Mouse (Mus musculus) lung, adult 2 months (tissue): ENCODE results near the gene Olfr1141. TPM values are rescaled to one million over a fixed set of nuclear protein-coding genes. Genes with fewer than 3 reads are reported as not detected.

ENCODE experiments used
- DNase-seq: peaks from one replicate; pipeline ENCODE4 v3.0.0; 2022
- H3K4me1 ChIP-seq: fragments of 200-500 bp; 2 replicates; pipeline ENCODE4 v1.6.1; 2011; ENCODE audit warnings: low read length; ENCODE audit not compliant: control insufficient read depth, insufficient read depth
- H3K4me3 ChIP-seq: fragments of 200-500 bp; replicated peaks from 2 replicates; pipeline ENCODE3; 2011; ENCODE audit warnings: low read depth, mild to moderate bottlenecking, control low read depth, low read length; ENCODE audit errors: extremely low read depth
- CTCF ChIP-seq: fragments of 200-500 bp; IDR thresholded peaks from 2 replicates; pipeline ENCODE4 v1.5.1; 2011; ENCODE audit warnings: mild to moderate bottlenecking, low read length, control low read depth; ENCODE audit not compliant: insufficient read depth
- POLR2A ChIP-seq: fragments of 200-500 bp; IDR thresholded peaks from 2 replicates; pipeline ENCODE4 v1.6.1; 2011; ENCODE audit warnings: low read depth, mild to moderate bottlenecking, control low read depth, low read length, borderline replicate concordance; ENCODE audit errors: extremely low read depth
- WGBS: fragments of 180-500 bp; shearing (Covaris S2); methylation state at CpG from one replicate; pipeline ENCODE4 v1.1.7; 2018; 5-methylcytosine and 5-hydroxymethylcytosine counted together
- polyA plus RNA-seq: library from polyadenylated mRNA; depleted of rRNA; stranded (reverse); fragments of >200 nt; gene quantifications from 2 replicates; pipeline ENCODE4 v1.2.3, GENCODE M21; 2012; rRNA removed

Olfr1141 gene
- not detected in 2 replicates for polyA plus RNA-seq

- 68% methylated on average over 1 of the region's 1 CpGs for WGBS
- no peak within 1 kb of the TSS for H3K4me3 ChIP-seq
- TF ChIP-seq CTCF = no peak
- no peak for TF ChIP-seq POLR2A
- H3K4me1 ChIP-seq = no peaks in the 10 kb centered on the region
- no peak for DNase-seq
Observed at GRCm38 (mm10) chr2:87753891-87754290, at the start of gene Olfr1141. TSS of gene Olfr1141 (minus strand) at chr2:87753991.

- no peaks in the 10 kb centered on the region for H3K4me1 ChIP-seq
- H3K4me3 ChIP-seq = no peak within 1 kb of the TSS
- no peak for DNase-seq
- TF ChIP-seq POLR2A = no peak
- no peak for TF ChIP-seq CTCF
Observed at GRCm38 (mm10) chr2:87800292-87800691, 46.5 kb upstream of the Olfr1141 start, which contains the start of gene Olfr1143. TSS of gene Olfr1143 (plus strand) at chr2:87800592.

- Histone ChIP-seq H3K4me1 (no peaks in the 10 kb centered on the region), H3K4me3 (no peak within 1 kb of the TSS)
- WGBS = 69% methylated on average over 4 of the region's 4 CpGs
- DNase-seq = no peak
- TF ChIP-seq CTCF = no peak
- no peak for TF ChIP-seq POLR2A
Observed at GRCm38 (mm10) chr2:87779183-87779582, 25.4 kb upstream of the Olfr1141 start, which contains the start of gene Olfr152. TSS of gene Olfr152 (plus strand) at chr2:87779483.

GRCm38 (mm10) chr2:87776143-87776542 is 22.4 kb upstream of the Olfr1141 start:
- TF ChIP-seq POLR2A (no peak), CTCF (no peak)
- no peaks in the 10 kb centered on the region for H3K4me1 ChIP-seq
- H3K4me3 ChIP-seq = no peak overlapping the region
- DNase-seq = no peak
- WGBS = 32% methylated on average over 1 of the region's 1 CpGs

- Histone ChIP-seq H3K4me1 (no peaks in the 10 kb centered on the region), H3K4me3 (no peak within 1 kb of the TSS)
- DNase-seq = no peak
- TF ChIP-seq CTCF (no peak), POLR2A (no peak)
- WGBS = 76% methylated on average over 3 of the region's 3 CpGs
Observed at GRCm38 (mm10) chr2:87743452-87743851, 10.3 kb downstream of the Olfr1141 start, which contains the start of gene Olfr1140. TSS of gene Olfr1140 (plus strand) at chr2:87743752.

- H3K4me1 ChIP-seq = no peaks in the 10 kb centered on the region
- no peak within 1 kb of the TSS for H3K4me3 ChIP-seq
- no peak for TF ChIP-seq CTCF
- TF ChIP-seq POLR2A = no peak
- 71% methylated on average over 1 of the region's 1 CpGs for WGBS
- no peak for DNase-seq
Observed at GRCm38 (mm10) chr2:87739878-87740277, 13.9 kb downstream of the Olfr1141 start, which contains the start of gene Olfr1138. TSS of gene Olfr1138 (minus strand) at chr2:87739978.

- DNase-seq = no peak
- Histone ChIP-seq H3K4me3 (no peak within 1 kb of the TSS), H3K4me1 (no peaks in the 10 kb centered on the region)
- TF ChIP-seq POLR2A = no peak
- TF ChIP-seq CTCF = no peak
Observed at GRCm38 (mm10) chr2:87713079-87713478, 40.7 kb downstream of the Olfr1141 start, which contains the start of gene Olfr1137. TSS of gene Olfr1137 (minus strand) at chr2:87713179.

Other genes starting within 250 kb of the Olfr1141 start
- gene Pramel6, start 247.4 kb downstream of the Olfr1141 start, polyA plus RNA-seq = not detected in 2 replicates
- not detected in 2 replicates for gene Olfr153, start 222.2 kb downstream of the Olfr1141 start, polyA plus RNA-seq
- not detected in 2 replicates for gene Olfr1128, start 208.4 kb downstream of the Olfr1141 start, polyA plus RNA-seq
- not detected in 2 replicates for gene Olfr1129, start 180.1 kb downstream of the Olfr1141 start, polyA plus RNA-seq
- not detected in 2 replicates for gene Olfr1130, start 147.8 kb downstream of the Olfr1141 start, polyA plus RNA-seq
- gene Olfr1131, start 126.9 kb downstream of the Olfr1141 start, polyA plus RNA-seq = not detected in 2 replicates
- not detected in 2 replicates for gene Olfr1132, start 116.5 kb downstream of the Olfr1141 start, polyA plus RNA-seq
- not detected in 2 replicates for gene Olfr1133, start 106.6 kb downstream of the Olfr1141 start, polyA plus RNA-seq
- gene Olfr1134, start 95.5 kb downstream of the Olfr1141 start, polyA plus RNA-seq = not detected in 2 replicates
- not detected in 2 replicates for gene Olfr1135, start 80.3 kb downstream of the Olfr1141 start, polyA plus RNA-seq
- not detected in 2 replicates for gene Olfr1136, start 60.0 kb downstream of the Olfr1141 start, polyA plus RNA-seq
- not detected in 2 replicates for gene Olfr1137, start 40.8 kb downstream of the Olfr1141 start, polyA plus RNA-seq
- gene Olfr1138, start 14.0 kb downstream of the Olfr1141 start, polyA plus RNA-seq = not detected in 2 replicates
- not detected in 2 replicates for gene Olfr1140, start 10.2 kb downstream of the Olfr1141 start, polyA plus RNA-seq
- not detected in 2 replicates for gene Olfr152, start 25.5 kb upstream of the Olfr1141 start, polyA plus RNA-seq
- gene Olfr1143, start 46.6 kb upstream of the Olfr1141 start, polyA plus RNA-seq = not detected in 2 replicates
- gene Olfr1145, start 55.8 kb upstream of the Olfr1141 start, polyA plus RNA-seq = not detected in 2 replicates
- gene Olfr1148, start 76.5 kb upstream of the Olfr1141 start, polyA plus RNA-seq = not detected in 2 replicates
- not detected in 2 replicates for gene Olfr1150-ps1, start 90.0 kb upstream of the Olfr1141 start, polyA plus RNA-seq
- not detected in 2 replicates for gene Olfr1151, start 101.9 kb upstream of the Olfr1141 start, polyA plus RNA-seq
- gene Olfr1152, start 112.5 kb upstream of the Olfr1141 start, polyA plus RNA-seq = not detected in 2 replicates
- not detected in 2 replicates for gene Olfr1153, start 141.0 kb upstream of the Olfr1141 start, polyA plus RNA-seq
- not detected in 2 replicates for gene Olfr1154, start 151.2 kb upstream of the Olfr1141 start, polyA plus RNA-seq
- not detected in 2 replicates for gene Olfr1155, start 191.1 kb upstream of the Olfr1141 start, polyA plus RNA-seq
- not detected in 2 replicates for gene Olfr1156, start 199.1 kb upstream of the Olfr1141 start, polyA plus RNA-seq
- not detected in 2 replicates for gene Olfr1157, start 214.3 kb upstream of the Olfr1141 start, polyA plus RNA-seq
- gene Olfr74, start 220.7 kb upstream of the Olfr1141 start, polyA plus RNA-seq = not detected in 2 replicates
- not detected in 2 replicates for gene Olfr1158, start 236.1 kb upstream of the Olfr1141 start, polyA plus RNA-seq